Mouse (Mus musculus): ENCODE results near the gene Rnf212b.

Gene Rnf212b

GRCm38 (mm10) chr14:54874165-54874564 lies 60.2 kb downstream of the Rnf212b start:
- no peak for DNase-seq (ENCODE audit: low read depth)

DNA sequence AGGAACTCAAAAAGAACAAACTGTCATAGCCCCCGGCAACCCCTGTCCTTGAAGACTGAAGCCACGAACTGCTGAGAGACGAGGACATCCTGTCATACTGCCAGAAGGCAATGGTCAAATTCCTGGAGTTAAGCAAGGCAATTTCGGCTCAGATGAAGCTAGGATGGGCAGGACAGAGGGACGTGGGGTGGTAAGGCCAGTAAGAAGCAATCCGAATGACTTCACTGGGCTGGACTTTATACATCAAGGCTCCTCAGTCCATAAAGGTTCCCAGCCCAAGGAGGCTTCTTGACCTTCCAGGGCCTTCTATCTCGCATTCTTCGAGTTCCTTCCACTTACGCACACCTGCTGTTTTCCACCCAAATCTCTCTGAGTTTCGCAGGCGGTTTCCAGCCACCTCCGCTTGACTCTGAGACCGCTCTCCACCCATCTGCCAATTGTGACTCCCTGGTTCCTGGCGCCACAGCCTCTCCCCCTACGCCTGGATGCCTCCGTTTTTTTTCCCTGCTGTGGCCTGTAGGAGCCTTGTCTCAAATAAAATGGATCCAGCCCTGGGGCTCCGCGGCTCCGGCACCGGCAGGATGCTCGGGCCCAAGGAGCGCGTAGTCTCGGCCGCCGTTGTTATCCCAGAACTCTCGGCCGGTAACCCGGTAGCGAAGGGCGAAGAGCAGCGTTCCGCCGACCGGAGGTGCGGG lies 62.0 kb downstream of the Rnf212b start:
- no peak for DNase-seq (ENCODE audit: low read depth)

- peak; percentile 88 for DNase-seq (ENCODE audit: low read depth)
Measured at GRCm38 (mm10) chr14:54876539-54877047, 62.7 kb downstream of the Rnf212b start.

DNA sequence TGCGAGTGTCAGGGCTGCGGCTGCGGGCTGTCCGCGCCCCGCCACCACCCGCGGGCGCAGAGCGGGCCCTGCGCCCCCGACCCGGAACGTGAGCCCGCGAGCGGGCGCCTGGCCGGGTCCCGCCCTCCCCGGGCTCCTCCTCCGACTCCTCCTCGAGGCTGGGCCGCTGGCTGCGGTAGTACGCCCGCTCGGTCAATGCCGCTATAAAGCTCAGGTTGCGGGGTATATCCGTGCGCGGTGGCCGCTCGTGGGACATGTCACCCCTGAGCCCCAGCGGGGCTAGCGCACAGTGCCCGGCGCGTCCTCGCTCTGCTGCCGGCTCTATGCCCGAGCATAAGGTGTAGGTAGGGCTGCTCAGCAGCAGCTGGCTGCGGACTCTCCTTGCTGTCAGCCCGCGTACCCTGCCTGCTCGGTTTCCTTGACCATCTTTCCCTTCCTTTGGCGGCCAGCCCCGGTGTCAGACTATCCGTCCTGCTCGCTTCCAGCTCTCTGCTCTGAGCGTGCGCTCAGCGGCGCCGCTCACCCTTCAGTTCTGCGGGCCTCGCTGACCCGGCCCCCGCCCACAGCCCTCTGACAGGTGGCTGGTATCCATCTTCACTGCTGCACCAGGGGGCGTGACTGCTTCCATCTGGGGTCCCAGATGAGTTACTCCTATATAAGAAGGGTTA lies 63.2 kb downstream of the Rnf212b start, which contains the start of gene Ppp1r3e:
Ppp1r3e (minus strand) TSS at position 503 of the 668 bp plus-strand sequence.
- DNase-seq (ENCODE audit: low read depth) = peak; percentile 82

- peak; percentile 64 for DNase-seq (ENCODE audit: low read depth)
Measured at GRCm38 (mm10) chr14:54883154-54884021, 69.4 kb downstream of the Rnf212b start, which contains the start of the genes Bcl2l2 and Gm20521. Gene Bcl2l2 (plus strand): TSS chr14:54883377. Gene Gm20521 (plus strand): TSS chr14:54883441.

- DNase-seq (ENCODE audit: low read depth) = no peak
Measured at GRCm38 (mm10) chr14:54884022-54884712, 70.2 kb downstream of the Rnf212b start.

- DNase-seq (ENCODE audit: low read depth) = no peak
Measured at GRCm38 (mm10) chr14:54885309-54885708, 71.4 kb downstream of the Rnf212b start.

- DNase-seq (ENCODE audit: low read depth) = no peak
Measured at GRCm38 (mm10) chr14:54892200-54892599, 78.3 kb downstream of the Rnf212b start, which contains the start of gene Pabpn1. Gene Pabpn1 (plus strand): TSS chr14:54892500.

GRCm38 (mm10) chr14:54893651-54894181 lies 79.8 kb downstream of the Rnf212b start:
- DNase-seq (ENCODE audit: low read depth) = peak; percentile 99

DNA sequence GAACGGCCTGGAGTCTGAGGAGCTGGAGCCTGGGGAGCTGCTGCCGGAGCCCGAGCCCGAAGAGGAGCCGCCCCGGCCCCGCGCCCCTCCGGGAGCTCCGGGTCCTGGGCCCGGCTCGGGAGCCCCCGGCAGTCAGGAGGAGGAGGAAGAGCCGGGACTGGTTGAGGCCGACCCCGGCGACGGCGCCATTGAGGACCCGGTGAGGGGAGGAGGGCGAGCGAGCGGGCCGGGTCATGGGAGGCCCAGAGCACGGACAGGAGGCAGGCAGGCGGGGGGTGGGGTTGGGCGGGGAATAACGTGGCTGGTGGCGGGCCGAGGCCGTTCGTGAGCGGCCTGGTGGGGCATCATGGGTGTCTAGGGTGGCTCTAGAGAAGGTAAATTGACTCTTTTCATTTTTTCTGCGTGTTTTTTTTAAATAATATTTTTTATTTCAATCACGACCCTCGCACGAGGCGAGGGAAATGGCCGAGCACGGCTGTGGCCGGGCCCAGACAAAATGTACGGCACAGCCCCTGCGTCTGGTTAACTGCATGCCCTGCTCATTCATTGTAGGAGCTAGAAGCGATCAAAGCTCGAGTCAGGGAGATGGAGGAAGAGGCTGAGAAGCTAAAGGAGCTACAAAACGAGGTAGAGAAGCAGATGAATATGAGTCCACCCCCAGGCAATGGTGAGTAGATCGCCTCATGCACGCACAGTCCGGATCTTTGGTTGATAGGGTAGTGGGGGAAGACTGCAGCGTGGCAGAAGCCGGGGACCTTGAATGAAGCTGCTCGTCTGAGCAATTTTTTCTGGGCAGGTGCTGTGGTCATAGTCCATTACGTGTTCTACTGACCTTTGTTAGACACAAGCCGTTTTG lies 80.6 kb downstream of the Rnf212b start:
- DNase-seq (ENCODE audit: low read depth) = peak; percentile 72

GRCm38 (mm10) chr14:54897445-54897844 lies 83.5 kb downstream of the Rnf212b start:
- no peak for DNase-seq (ENCODE audit: low read depth)

DNA sequence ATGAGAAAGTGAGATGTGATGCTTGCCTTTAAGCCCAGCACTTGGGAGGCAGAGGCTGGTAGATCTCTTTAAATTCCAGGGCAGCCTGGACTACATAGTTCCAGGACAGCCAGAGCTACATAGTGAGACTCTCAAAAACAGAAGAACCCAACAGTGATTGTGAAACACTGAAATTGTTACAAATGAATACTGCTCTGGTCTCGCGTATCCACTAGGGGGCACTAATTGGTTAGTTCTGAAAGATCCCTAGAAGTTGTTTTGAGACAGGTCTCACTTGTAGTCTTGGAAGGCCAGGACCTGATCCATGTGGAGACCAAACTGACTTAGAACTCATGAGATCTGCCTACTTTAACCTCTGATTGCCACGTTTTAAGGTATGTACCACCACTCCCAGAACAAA lies 86.4 kb downstream of the Rnf212b start:
- peak; percentile 85 for DNase-seq (ENCODE audit: low read depth)

DNA sequence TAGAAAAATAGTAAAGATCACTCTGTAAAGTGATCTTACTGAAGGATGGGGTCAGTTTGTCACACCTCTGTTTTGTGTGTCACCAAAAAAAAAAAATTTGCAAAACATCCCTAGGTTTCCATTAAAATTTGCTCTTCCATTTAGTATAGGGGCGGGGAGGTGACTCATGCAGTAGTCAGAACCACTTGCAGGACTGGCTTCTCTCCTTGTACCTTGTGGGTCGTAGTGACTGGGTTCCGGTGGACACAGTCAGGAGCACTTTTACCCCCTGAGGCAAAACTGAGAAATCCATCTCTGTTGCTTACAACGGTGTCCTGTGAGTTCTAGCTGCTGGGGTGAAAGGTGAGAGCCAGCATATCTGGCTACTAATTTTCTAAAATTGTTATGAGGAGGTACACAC lies 89.7 kb downstream of the Rnf212b start:
- no peak for DNase-seq (ENCODE audit: low read depth)

All from induced T-regulatory cell, adult 2 months (primary cell).